Mouse (Mus musculus): ENCODE measurements around the gene Pdk1.

- no peak for TF ChIP-seq POLR2A (IDR thresholded peaks at IDR 0.05; ENCODE audit: insufficient read depth, low read depth, low read length)
- no peak for TF ChIP-seq CTCF (IDR thresholded peaks at IDR 0.05)
Observed at GRCm38 (mm10) chr2:71836232-71836631, 36.8 kb upstream of the Pdk1 start.

All from heart, adult 2 months (tissue).